Mouse (Mus musculus): ENCODE results near the gene Hdx. TPM values are rescaled to one million over a fixed set of nuclear protein-coding genes. Genes with fewer than 3 reads are reported as not detected.

The Hdx gene
- polyA plus RNA-seq, 1 experiment from 2014 or later = 0.57 TPM

DNA sequence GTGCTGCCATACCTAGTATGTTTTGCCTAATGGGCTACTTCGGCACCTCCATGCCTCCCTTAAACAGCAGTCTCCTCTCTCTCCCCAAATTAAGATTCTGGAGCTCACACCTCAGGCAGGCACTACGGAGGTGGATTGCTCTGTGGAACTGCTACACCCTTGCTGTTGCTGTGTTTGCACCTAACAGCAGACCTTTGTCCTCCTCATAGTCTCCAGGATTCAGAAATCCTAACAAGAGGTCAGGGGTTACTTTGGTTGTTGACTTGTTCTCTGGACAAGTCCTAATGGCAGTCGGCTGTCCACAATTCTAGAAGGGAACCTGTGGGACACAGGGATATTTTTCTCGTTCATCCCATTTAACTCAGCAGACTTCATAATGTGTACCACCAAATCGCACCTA lies 56.3 kb downstream of the Hdx start:
- H3K27ac ChIP-seq = no peak overlapping the region
- no peak overlapping the region for H3K4me2 ChIP-seq (ENCODE audit: low read length)
- DNase-seq (ENCODE audit: low spot score) (no peak), ATAC-seq (replicated peaks; ENCODE audit: low FRiP score, low read depth) (no peak)
- no peak overlapping the region for H3K4me3 ChIP-seq (replicated peaks; ENCODE audit: low read depth, low read length)
- no peak overlapping the region for H3K9ac ChIP-seq (ENCODE audit: low read depth, low read length)
- H3K36me3 ChIP-seq (ENCODE audit: insufficient read depth, low read length) = no peaks in the 10 kb centered on the region
- H3K4me1 ChIP-seq (replicated peaks; ENCODE audit: insufficient read depth, low read length) = no peaks in the 10 kb centered on the region
- no peaks in the 10 kb centered on the region for H3K9me3 ChIP-seq (replicated peaks; ENCODE audit: low read length)
- 77% methylated on average over 5 of the region's 5 CpGs for WGBS
- H3K27me3 ChIP-seq (ENCODE audit: insufficient read depth, low read length) = no peaks in the 10 kb centered on the region
- TF ChIP-seq CTCF (IDR thresholded peaks at IDR 0.05; ENCODE audit: low read depth) = no peak

DNA sequence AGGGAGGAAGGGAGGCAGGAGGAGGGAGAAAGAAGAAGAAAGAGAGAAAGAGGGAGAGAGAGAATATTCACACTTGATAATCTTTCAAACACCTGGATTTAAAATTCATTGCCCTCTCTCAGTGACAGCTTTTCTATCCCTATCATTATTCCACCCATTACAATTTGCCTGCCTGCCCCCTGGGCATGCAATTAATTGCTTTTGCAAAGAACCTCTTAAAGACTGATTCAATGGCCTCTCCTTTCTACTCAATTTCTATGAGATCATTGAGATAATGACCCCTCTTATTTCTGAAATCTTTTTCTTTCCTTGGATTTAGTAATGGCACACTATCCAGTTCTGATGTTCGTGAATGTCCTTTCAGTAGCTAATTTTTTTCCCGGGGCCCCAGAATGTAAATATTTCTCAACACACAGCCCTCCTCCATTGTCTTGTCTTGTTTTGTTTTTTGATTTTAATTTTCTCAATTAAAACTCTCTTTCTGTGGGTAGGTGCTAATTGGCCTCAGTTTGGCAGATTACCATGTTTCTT lies 99.2 kb downstream of the Hdx start:
- no peak overlapping the region for H3K4me2 ChIP-seq (ENCODE audit: low read length)
- ATAC-seq (replicated peaks; ENCODE audit: low FRiP score, low read depth) (no peak), DNase-seq (ENCODE audit: low spot score) (no peak)
- WGBS = 90% methylated on average over 2 of the region's 2 CpGs
- H3K4me1 ChIP-seq (replicated peaks; ENCODE audit: insufficient read depth, low read length) = no peaks in the 10 kb centered on the region
- H3K27me3 ChIP-seq (ENCODE audit: insufficient read depth, low read length) = no peaks in the 10 kb centered on the region
- no peak overlapping the region for H3K27ac ChIP-seq
- H3K9me3 ChIP-seq (replicated peaks; ENCODE audit: low read length) = no peaks in the 10 kb centered on the region
- H3K36me3 ChIP-seq (ENCODE audit: insufficient read depth, low read length) = no peaks in the 10 kb centered on the region
- H3K9ac ChIP-seq (ENCODE audit: low read depth, low read length) = no peak overlapping the region
- no peak for TF ChIP-seq CTCF (IDR thresholded peaks at IDR 0.05; ENCODE audit: low read depth)
- no peak overlapping the region for H3K4me3 ChIP-seq (replicated peaks; ENCODE audit: low read depth, low read length)

DNA sequence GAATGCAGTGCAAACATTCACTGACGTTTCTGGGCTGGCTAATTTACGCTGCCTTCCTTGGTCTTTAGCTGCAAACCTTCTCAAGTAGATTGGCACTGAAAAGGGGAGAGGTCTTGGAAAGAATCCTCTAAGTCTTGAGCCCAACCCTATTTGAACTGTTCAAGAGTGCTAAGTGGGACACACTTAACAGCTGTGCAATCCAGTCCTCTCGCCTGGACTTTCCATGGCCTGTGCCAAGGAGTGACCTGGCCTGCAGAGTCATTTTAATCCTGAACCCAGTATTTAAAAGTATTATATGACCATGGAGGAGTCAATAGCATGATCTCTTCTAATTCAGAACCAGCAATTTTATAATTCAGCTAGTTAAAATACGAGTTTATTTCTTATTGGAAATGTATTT lies 109.3 kb downstream of the Hdx start:
- Histone ChIP-seq H3K36me3 (ENCODE audit: insufficient read depth, low read length) (no peaks in the 10 kb centered on the region), H3K4me2 (ENCODE audit: low read length) (no peak overlapping the region), H3K9me3 (replicated peaks; ENCODE audit: low read length) (no peaks in the 10 kb centered on the region), H3K4me3 (replicated peaks; ENCODE audit: low read depth, low read length) (no peak overlapping the region), H3K4me1 (replicated peaks; ENCODE audit: insufficient read depth, low read length) (no peaks in the 10 kb centered on the region), H3K27ac (no peak overlapping the region), H3K9ac (ENCODE audit: low read depth, low read length) (no peak overlapping the region), H3K27me3 (ENCODE audit: insufficient read depth, low read length) (no peaks in the 10 kb centered on the region)
- 66% methylated on average over 4 of the region's 4 CpGs for WGBS
- ATAC-seq (replicated peaks; ENCODE audit: low FRiP score, low read depth) (no peak), DNase-seq (ENCODE audit: low spot score) (no peak)
- no peak for TF ChIP-seq CTCF (IDR thresholded peaks at IDR 0.05; ENCODE audit: low read depth)

DNA sequence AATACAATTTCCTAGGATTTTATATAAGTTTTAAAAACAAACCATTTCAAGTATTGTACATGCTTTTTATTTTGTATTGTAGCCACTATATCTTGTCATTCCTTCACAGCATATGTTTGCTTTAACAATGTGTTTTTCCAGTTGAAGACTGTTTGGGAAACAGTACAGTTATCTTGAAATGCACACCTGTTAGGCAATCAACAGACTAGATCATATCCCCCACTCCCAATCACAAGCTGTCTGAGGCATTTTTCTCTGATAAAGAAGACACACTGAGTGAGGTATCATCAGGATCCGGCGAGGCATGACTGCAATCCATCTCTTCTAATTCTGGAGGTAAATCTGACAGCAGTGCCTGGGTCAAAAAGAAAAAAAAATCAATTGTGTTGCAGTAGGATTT lies 119.8 kb downstream of the Hdx start:
- ATAC-seq (replicated peaks; ENCODE audit: low FRiP score, low read depth) (no peak), DNase-seq (ENCODE audit: low spot score) (no peak)
- no peak overlapping the region for H3K27ac ChIP-seq
- no peaks in the 10 kb centered on the region for H3K36me3 ChIP-seq (ENCODE audit: insufficient read depth, low read length)
- no peak overlapping the region for H3K4me2 ChIP-seq (ENCODE audit: low read length)
- no peaks in the 10 kb centered on the region for H3K4me1 ChIP-seq (replicated peaks; ENCODE audit: insufficient read depth, low read length)
- WGBS = 78% methylated on average over 2 of the region's 2 CpGs
- TF ChIP-seq CTCF (IDR thresholded peaks at IDR 0.05; ENCODE audit: low read depth) = no peak
- H3K9ac ChIP-seq (ENCODE audit: low read depth, low read length) = no peak overlapping the region
- no peak overlapping the region for H3K4me3 ChIP-seq (replicated peaks; ENCODE audit: low read depth, low read length)
- no peaks in the 10 kb centered on the region for H3K9me3 ChIP-seq (replicated peaks; ENCODE audit: low read length)
- no peaks in the 10 kb centered on the region for H3K27me3 ChIP-seq (ENCODE audit: insufficient read depth, low read length)

DNA sequence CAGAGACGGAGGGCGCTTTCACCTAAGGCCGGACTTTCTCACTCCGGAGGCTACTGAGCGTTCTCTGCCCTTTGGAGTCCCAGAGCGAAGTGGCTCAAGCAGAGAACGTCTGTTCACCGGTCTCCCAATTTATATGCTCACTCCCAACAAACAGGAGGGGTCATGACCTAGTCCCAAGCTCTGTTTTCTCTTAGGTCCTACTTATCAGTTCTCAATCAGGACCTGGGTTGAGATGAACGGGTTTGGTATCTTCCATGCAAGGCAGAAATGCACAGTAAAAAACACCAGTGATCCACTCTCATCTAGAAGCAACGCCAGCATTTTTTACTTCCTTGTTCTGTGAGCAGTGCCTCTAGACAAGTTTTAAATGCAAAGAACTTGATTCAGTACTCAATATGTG lies 159.0 kb downstream of the Hdx start, which contains the start of gene Rps6ka6:
Gene Rps6ka6 (minus strand): TSS at position 101 of the 400 bp plus-strand sequence.
- TF ChIP-seq CTCF (IDR thresholded peaks at IDR 0.05; ENCODE audit: low read depth) = no peak
- H3K36me3 ChIP-seq (ENCODE audit: insufficient read depth, low read length) = no peaks in the 10 kb centered on the region
- 66% methylated on average over 10 of the region's 10 CpGs for WGBS

More for the DNA sequence above, 159.0 kb downstream of the Hdx start, which contains the start of gene Rps6ka6:
- H3K27me3 ChIP-seq (ENCODE audit: insufficient read depth, low read length) = no peaks in the 10 kb centered on the region
- no peak within 1 kb of the TSS for H3K4me2 ChIP-seq (ENCODE audit: low read length)
- H3K4me3 ChIP-seq (replicated peaks; ENCODE audit: low read depth, low read length) = no peak within 1 kb of the TSS
- H3K27ac ChIP-seq = no peak within 1 kb of the TSS
- no peak for DNase-seq (ENCODE audit: low spot score)
- no peak for ATAC-seq (replicated peaks; ENCODE audit: low FRiP score, low read depth)
- H3K9ac ChIP-seq (ENCODE audit: low read depth, low read length) = no peak within 1 kb of the TSS
- H3K4me1 ChIP-seq (replicated peaks; ENCODE audit: insufficient read depth, low read length) = no peaks in the 10 kb centered on the region
- no peaks in the 10 kb centered on the region for H3K9me3 ChIP-seq (replicated peaks; ENCODE audit: low read length)

Other genes starting within 250 kb of the Hdx start
- gene Rps6ka6, start 159.1 kb downstream of the Hdx start, polyA plus RNA-seq (2015; fragmentation: Nextera tagmentation; extraction: Ambion mirVana) = 14.4 and 14.6 TPM in 2 replicates
- 0.17 TPM in 1 of 2 replicates, not detected in the other for gene Gm45194, start 194.3 kb upstream of the Hdx start, polyA plus RNA-seq (2015; fragmentation: Nextera tagmentation; extraction: Ambion mirVana)

All from kidney, postnatal 0 days (tissue).